In genomic region chr10:40348566-40349536, GRCm38 (mm10) we compare ENCODE assay signal across 8 mouse cellular contexts. TPM values are rescaled to one million over a fixed set of nuclear protein-coding genes. Genes with fewer than 3 reads are reported as not detected.
DNase-seq lines count a peak whose midpoint lies in the region; ATAC-seq lines count a peak whose summit lies in the region.

No protein-coding gene starts in this region.

- ATAC-seq in megakaryocyte progenitor cell, adult 5-6 weeks (replicated peaks; ENCODE audit: poor library complexity), result peak; percentile 78

- DNase-seq in adipocyte (ENCODE audit: low spot score), result peak; percentile 99
- DNase-seq in embryo, embryonic 10 days (ENCODE audit: low spot score), result peak; percentile 99
- DNase-seq in gastrocnemius, postnatal 10 days, result peak; percentile 87
- peak; percentile 100 for DNase-seq in induced T-regulatory cell, adult 2 months (ENCODE audit: low read depth)
- peak; percentile 95 to 98 for DNase-seq in left cerebral cortex, adult 9 months (ENCODE audit: low spot score in 2 of 2)
- DNase-seq in right cerebral cortex, postnatal 14 days, result peak; percentile 93
- peak; percentile 98 for DNase-seq in urinary bladder, postnatal 36 days (ENCODE audit: low spot score in 2 of 2)

RNA-seq across cellular contexts. Expression of gene Cdk19, which starts 9.5 kb away (rescaled TPM):
- 1 to 10 TPM; 7.2 to 8.4 TPM for total RNA-seq in gastrocnemius, postnatal 10 days (2021)
- 47.8 and 49.0 TPM in 2 replicates for total RNA-seq in megakaryocyte progenitor cell, adult 5-6 weeks (2015)
- 38.6 and 39.0 TPM in 2 replicates for total RNA-seq in megakaryocyte progenitor cell, adult 5-6 weeks (2017)

RNA-seq across cellular contexts. Expression of gene Amd1, which starts 46.9 kb away (rescaled TPM):
- 10 to 100 TPM; 16.7 to 21.3 TPM for total RNA-seq in gastrocnemius, postnatal 10 days (2021)
- total RNA-seq in megakaryocyte progenitor cell, adult 5-6 weeks (2015), result 153 and 160 TPM in 2 replicates
- total RNA-seq in megakaryocyte progenitor cell, adult 5-6 weeks (2017), result 170 and 202 TPM in 2 replicates

Comparison
In these comparisons a context has a peak if more than half of its experiments do, and no peak if none do; other contexts are left out.
1. Peak in every context shown above with its lines: DNase-seq and ATAC-seq.
2. RNA of gene Cdk19, which starts 9.5 kb away (total RNA-seq): 38.6 to 49.0 TPM in megakaryocyte progenitor cell, adult 5-6 weeks; 7.2 to 8.4 TPM in gastrocnemius, postnatal 10 days; every median in the first group is over 4 times any median in the second.
3. RNA of gene Amd1, which starts 46.9 kb away (total RNA-seq): 153 to 202 TPM in megakaryocyte progenitor cell, adult 5-6 weeks; 16.7 to 21.3 TPM in gastrocnemius, postnatal 10 days; every median in the first group is over 4 times any median in the second.